Mouse (Mus musculus) CH12.LX (cell line): ENCODE data around the gene Mpdz. TPM values are rescaled to one million over a fixed set of nuclear protein-coding genes. Genes with fewer than 3 reads are reported as not detected.

Source experiments
- DNase-seq: peaks from one replicate; pipeline ENCODE4 v3.0.0-alpha.2; 2013; ENCODE audit errors: extremely low read depth
- H3K27ac ChIP-seq: 2 replicates; pipeline ENCODE4 v1.5.1; 2012; ENCODE audit warnings: low read depth, mild to moderate bottlenecking, control low read depth, moderate library complexity; ENCODE audit not compliant: insufficient read depth
- H3K27me3 ChIP-seq: replicated peaks from 2 replicates; pipeline ENCODE3; 2012; ENCODE audit warnings: inconsistent platforms
- H3K36me3 ChIP-seq, 2 experiments: replicated peaks in 1 of 2; 2 replicates each; pipeline versions ENCODE3 to v1.6.1; 2012; ENCODE audit warnings: inconsistent platforms in 1 of 2, low read length in 1 of 2, mild to moderate bottlenecking in 1 of 2, mixed read lengths in 1 of 2, moderate library complexity in 1 of 2; ENCODE audit not compliant: control insufficient read depth in 1 of 2, insufficient read depth in 1 of 2
- H3K4me1 ChIP-seq, 2 experiments: 2 replicates each; pipeline ENCODE4 v1.6.1; 2012; ENCODE audit warnings: inconsistent platforms in 1 of 2, moderate library complexity in 1 of 2; ENCODE audit not compliant: insufficient read depth in 2 of 2, control insufficient read depth in 1 of 2
- H3K4me2 ChIP-seq: 2 replicates; pipeline ENCODE4 v1.6.1; 2012; ENCODE audit warnings: low read depth, mild to moderate bottlenecking, control low read depth; ENCODE audit not compliant: poor library complexity, insufficient read depth, severe bottlenecking
- H3K4me3 ChIP-seq, 3 experiments: fragments of 150-350 bp in 1 of 3; sonication (generic) in 1 of 3; replicated peaks in 1 of 3; 2 replicates each; pipeline versions ENCODE3 to v1.5.1; 2011 to 2012; ENCODE audit warnings: low read depth in 2 of 3, low read length in 2 of 3, mild to moderate bottlenecking in 2 of 3, moderate library complexity in 2 of 3, control low read depth in 1 of 3, improper control_type of control experiment in 1 of 3, inconsistent platforms in 1 of 3, mixed read lengths in 1 of 3; ENCODE audit not compliant: poor library complexity in 1 of 3
- H3K79me2 ChIP-seq: replicated peaks from 2 replicates; pipeline ENCODE4 v1.6.1; 2012; ENCODE audit warnings: mild to moderate bottlenecking, moderate library complexity; ENCODE audit not compliant: control insufficient read depth, poor library complexity, insufficient read depth, severe bottlenecking; ENCODE audit errors: extremely low read depth
- H3K9ac ChIP-seq: 2 replicates; pipeline ENCODE4 v1.6.1; 2012; ENCODE audit warnings: low read depth, mild to moderate bottlenecking, control low read depth, moderate library complexity; ENCODE audit not compliant: insufficient read depth
- H3K9me3 ChIP-seq: replicated peaks from 2 replicates; pipeline ENCODE3; 2012; ENCODE audit warnings: low read length, inconsistent platforms, mixed read lengths
- BHLHE40 ChIP-seq: IDR thresholded peaks from 2 replicates; pipeline ENCODE4 v1.6.1; 2011; ENCODE audit warnings: mild to moderate bottlenecking, low read depth, low read length, improper control_type of control experiment
- CHD1 ChIP-seq: IDR thresholded peaks from 2 replicates; pipeline ENCODE4 v1.6.1; 2012; ENCODE audit warnings: low read depth, low read length, improper control_type of control experiment, inconsistent platforms
- ELF1 ChIP-seq: IDR thresholded peaks from 2 replicates; pipeline ENCODE4 v1.6.1; 2014; ENCODE audit warnings: low read depth, mild to moderate bottlenecking, inconsistent platforms, low read length, improper control_type of control experiment
- GABPA ChIP-seq: IDR thresholded peaks from 2 replicates; pipeline ENCODE4 v1.6.1; 2012; ENCODE audit warnings: low read depth, low read length, improper control_type of control experiment, inconsistent platforms; ENCODE audit not compliant: insufficient replicate concordance
- HCFC1 ChIP-seq: IDR thresholded peaks from 2 replicates; pipeline ENCODE4 v1.6.1; 2012; ENCODE audit warnings: low read depth, mild to moderate bottlenecking, inconsistent platforms, low read length, improper control_type of control experiment
- IRF4 ChIP-seq: IDR thresholded peaks from 2 replicates; pipeline ENCODE4 v1.6.1; 2014; ENCODE audit warnings: low read depth, mild to moderate bottlenecking, inconsistent platforms, low read length, improper control_type of control experiment
- JUND ChIP-seq: conservative IDR thresholded peaks from 2 replicates; pipeline ENCODE4 v1.6.1; 2011; ENCODE audit warnings: low read depth, low read length, improper control_type of control experiment
- KAT2A ChIP-seq: IDR thresholded peaks from 2 replicates; pipeline ENCODE4 v1.6.1; 2012; ENCODE audit warnings: low read length, improper control_type of control experiment, inconsistent platforms; ENCODE audit not compliant: insufficient replicate concordance
- MAFK ChIP-seq: IDR thresholded peaks from 2 replicates; pipeline ENCODE4 v1.6.1; 2011; ENCODE audit warnings: low read length, improper control_type of control experiment; ENCODE audit not compliant: insufficient replicate concordance
- MAX ChIP-seq: IDR thresholded peaks from 2 replicates; pipeline ENCODE4 v1.6.1; 2011; ENCODE audit warnings: low read length, improper control_type of control experiment
- MEF2A ChIP-seq: IDR thresholded peaks from 2 replicates; pipeline ENCODE4 v1.6.1; 2014; ENCODE audit warnings: low read depth, mild to moderate bottlenecking, inconsistent platforms, low read length, improper control_type of control experiment, borderline replicate concordance
- NELFE ChIP-seq: IDR thresholded peaks from 2 replicates; pipeline ENCODE4 v1.6.1; 2011; ENCODE audit warnings: low read depth, low read length, improper control_type of control experiment
- POLR2AphosphoS2 ChIP-seq: IDR thresholded peaks from 2 replicates; pipeline ENCODE4 v1.6.1; 2011; ENCODE audit warnings: low read depth, low read length, improper control_type of control experiment
- RAD21 ChIP-seq: IDR thresholded peaks from 2 replicates; pipeline ENCODE4 v1.6.1; 2011; ENCODE audit warnings: low read depth, mild to moderate bottlenecking, low read length, improper control_type of control experiment, moderate library complexity
- SIN3A ChIP-seq: IDR thresholded peaks from 2 replicates; pipeline ENCODE4 v1.6.1; 2012; ENCODE audit warnings: low read length, improper control_type of control experiment, inconsistent platforms
- TBP ChIP-seq: conservative IDR thresholded peaks from 2 replicates; pipeline ENCODE4 v1.6.1; 2011; ENCODE audit warnings: low read depth, low read length, improper control_type of control experiment
- UBTF ChIP-seq: IDR thresholded peaks from 2 replicates; pipeline ENCODE4 v1.6.1; 2012; ENCODE audit warnings: low read depth, mild to moderate bottlenecking, inconsistent platforms, low read length, improper control_type of control experiment, moderate library complexity
- USF2 ChIP-seq: conservative IDR thresholded peaks from 2 replicates; pipeline ENCODE4 v1.6.1; 2011; ENCODE audit warnings: low read depth, low read length, improper control_type of control experiment
- ZKSCAN1 ChIP-seq: IDR thresholded peaks from 2 replicates; pipeline ENCODE4 v1.6.1; 2012; ENCODE audit warnings: low read depth, inconsistent platforms, low read length, improper control_type of control experiment, borderline replicate concordance
- dilution Hi-C: fragments of 300-500 bp; cut with MboI; formaldehyde crosslinking; loops from 2 replicates; pipeline ENCODE4 v1.14.3; 2020; ENCODE audit warnings: low sequenced_read_pairs; ENCODE audit not compliant: extremely low pct_unique_long_range_greater_than_20kb, extremely low pct_ligation_motif_present
- in situ Hi-C: fragments of 300-500 bp; cut with MboI; formaldehyde crosslinking; loops from 3 replicates; pipeline ENCODE4 v1.14.3; 2019; ENCODE audit warnings: low sequenced_read_pairs, low pct_ligation_motif_present, low pct_unique_long_range_greater_than_20kb, mixed read lengths
- polyA plus RNA-seq: library from polyadenylated mRNA; unstranded; fragments of >175 nt; gene quantifications from 2 replicates; pipeline ENCODE4 v1.2.1, GENCODE M21; 2012; ENCODE audit warnings: low read depth; ENCODE audit not compliant: insufficient read length
- total RNA-seq, 2 experiments: library from RNA; depleted of rRNA; stranded (reverse); fragments of 300-350 nt in 1 of 2; fragments of >200 nt in 1 of 2; gene quantifications; 2 replicates each; pipeline ENCODE4 v1.2.3; 2012 to 2014

The Mpdz gene
- total and polyA plus RNA-seq, 3 experiments: not detected

- in situ Hi-C loops (no loop called here), dilution Hi-C loops (no loop called here)
- TF ChIP-seq POLR2AphosphoS2: no peak
- no peak for TF ChIP-seq MAFK
- no peak for TF ChIP-seq ZKSCAN1
- TF ChIP-seq UBTF: no peak
- no peak for TF ChIP-seq MEF2A
- no peak for TF ChIP-seq IRF4
- TF ChIP-seq TBP: no peak
- no peak for TF ChIP-seq GABPA
- TF ChIP-seq USF2: no peak
- no peak for TF ChIP-seq BHLHE40
- TF ChIP-seq MAX: no peak
- TF ChIP-seq NELFE: no peak
- no peak for TF ChIP-seq SIN3A
- no peak for TF ChIP-seq JUND
- TF ChIP-seq CHD1: no peak
- no peak for TF ChIP-seq RAD21
- no peak for TF ChIP-seq HCFC1
These were observed 114.9 kb downstream of the Mpdz start for GRCm38 (mm10) chr4:81327694-81328093.

DNA sequence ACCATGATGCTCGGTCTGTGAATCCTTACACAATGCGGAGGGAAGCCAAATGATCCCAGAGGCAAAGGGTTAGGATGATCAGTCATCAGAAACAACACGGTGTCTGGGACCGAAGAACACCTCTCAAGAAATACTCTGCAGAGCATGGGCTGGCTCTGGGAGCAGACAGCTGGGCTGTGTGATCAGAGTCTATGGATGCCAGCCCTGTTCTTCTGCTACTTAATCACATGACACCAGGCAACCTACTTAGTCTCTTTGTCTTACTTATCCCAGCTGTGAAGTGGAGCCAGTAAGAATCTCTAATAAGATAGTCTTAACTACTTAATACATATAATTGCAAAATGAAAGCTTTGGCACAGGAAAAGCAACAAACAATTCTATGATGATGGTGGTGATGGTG, 118.8 kb downstream of the Mpdz start:
- H3K9ac ChIP-seq: no peak overlapping the region
- in situ Hi-C loops (no loop called here), dilution Hi-C loops (no loop called here)
- no peaks in the 10 kb centered on the region for H3K79me2 ChIP-seq
- no peak overlapping the region for H3K27ac ChIP-seq
- no peak for DNase-seq
- no peaks in the 10 kb centered on the region for H3K27me3 ChIP-seq
- no peak overlapping the region for H3K4me2 ChIP-seq
- H3K9me3 ChIP-seq: peaks cover 43% of the 10 kb centered on the region
- no peaks in the 10 kb centered on the region for H3K36me3 ChIP-seq
- no peak overlapping the region for H3K4me3 ChIP-seq
- TF ChIP-seq ELF1: no peak
- TF ChIP-seq KAT2A: no peak
- H3K4me1 ChIP-seq: no peaks in the 10 kb centered on the region

More at GRCm38 (mm10) chr4:81327694-81328093, 114.9 kb downstream of the Mpdz start:
- Histone ChIP-seq H3K4me3 (no peak overlapping the region), H3K9me3 (peaks cover 34% of the 10 kb centered on the region), H3K36me3 (no peaks in the 10 kb centered on the region), H3K27me3 (no peaks in the 10 kb centered on the region), H3K9ac (no peak overlapping the region), H3K79me2 (no peaks in the 10 kb centered on the region), H3K27ac (no peak overlapping the region), H3K4me2 (no peak overlapping the region), H3K4me1 (no peaks in the 10 kb centered on the region)
- no peak for DNase-seq
